Mouse (Mus musculus) spleen, adult 2 months (tissue): ENCODE results near the gene Cd99l2. TPM values are rescaled to one million over a fixed set of nuclear protein-coding genes. Genes with fewer than 3 reads are reported as not detected.

ENCODE experiments used
- DNase-seq, 2 experiments: peaks; one replicate each; pipeline versions ENCODE4 v3.0.0 to v3.0.0-alpha.2; 2012 to 2021; ENCODE audit warnings: low spot score in 2 of 2, low read depth in 1 of 2
- H3K27ac ChIP-seq: fragments of 200-500 bp; 2 replicates; pipeline ENCODE4 v1.5.1; 2012; ENCODE audit warnings: low read length, inconsistent platforms; ENCODE audit not compliant: insufficient read depth
- H3K27me3 ChIP-seq: fragments of 200-500 bp; 2 replicates; pipeline ENCODE4 v1.6.1; 2012; ENCODE audit warnings: mild to moderate bottlenecking, moderate library complexity, low read length, inconsistent platforms; ENCODE audit not compliant: control insufficient read depth, insufficient read depth
- H3K36me3 ChIP-seq: fragments of 200-500 bp; 2 replicates; pipeline ENCODE4 v1.6.1; 2012; ENCODE audit warnings: mild to moderate bottlenecking, low read length, inconsistent platforms; ENCODE audit not compliant: control insufficient read depth, insufficient read depth
- H3K4me1 ChIP-seq: fragments of 200-500 bp; 2 replicates; pipeline ENCODE4 v1.6.1; 2011; ENCODE audit warnings: inconsistent platforms; ENCODE audit not compliant: control insufficient read depth, insufficient read depth, insufficient read length
- H3K4me3 ChIP-seq: fragments of 200-500 bp; 2 replicates; pipeline ENCODE4 v1.5.1; 2011; ENCODE audit warnings: mild to moderate bottlenecking, inconsistent platforms; ENCODE audit not compliant: insufficient read depth, insufficient read length; ENCODE audit errors: extremely low read depth
- CTCF ChIP-seq: fragments of 200-500 bp; IDR thresholded peaks from 2 replicates; pipeline ENCODE4 v1.5.1; 2011; ENCODE audit warnings: mild to moderate bottlenecking, inconsistent platforms; ENCODE audit not compliant: insufficient read depth, insufficient read length, insufficient replicate concordance; ENCODE audit errors: extremely low read depth
- POLR2A ChIP-seq: fragments of 200-500 bp; IDR thresholded peaks from 2 replicates; pipeline ENCODE4 v1.6.1; 2011; ENCODE audit warnings: low read depth, low read length, inconsistent platforms
- WGBS: fragments of 180-500 bp; shearing (Covaris S2); methylation state at CpG from one replicate; pipeline ENCODE4 v1.1.7; 2018; 5-methylcytosine and 5-hydroxymethylcytosine counted together
- polyA plus RNA-seq: library from polyadenylated mRNA; depleted of rRNA; stranded (reverse); fragments of >200 nt; gene quantifications from 2 replicates; pipeline ENCODE4 v1.2.3, GENCODE M21; 2012; rRNA removed

Gene Cd99l2
- polyA plus RNA-seq: 3.6 and 3.8 TPM in 2 replicates

GRCm38 (mm10) chrX:71492634-71493278, at the start of gene Cd99l2:
Cd99l2 (minus strand) TSS chrX:71492849.
- TF ChIP-seq CTCF (no peak), POLR2A (no peak)
- Histone ChIP-seq H3K27ac (peak within 1 kb of the TSS; percentile 67; the same call in 1 of the 2 replicates), H3K4me3 (peak within 1 kb of the TSS; percentile 76), H3K4me1 (no peaks in the 10 kb centered on the region), H3K36me3 (no peaks in the 10 kb centered on the region), H3K27me3 (no peaks in the 10 kb centered on the region)
- 22% methylated on average over 21 of the region's 23 CpGs for WGBS
- peak; percentile 55 to 81 for DNase-seq

GRCm38 (mm10) chrX:71540821-71541510, 48.3 kb upstream of the Cd99l2 start:
- no peak overlapping the region for H3K4me3 ChIP-seq
- no peak for DNase-seq
- no peaks in the 10 kb centered on the region for H3K27me3 ChIP-seq
- H3K4me1 ChIP-seq: no peaks in the 10 kb centered on the region
- no peak overlapping the region for H3K27ac ChIP-seq
- TF ChIP-seq CTCF (no peak), POLR2A (no peak)
- 81% methylated on average over 7 of the region's 7 CpGs for WGBS
- H3K36me3 ChIP-seq: no peaks in the 10 kb centered on the region

- H3K4me1 ChIP-seq: no peaks in the 10 kb centered on the region
- 63% methylated on average over 2 of the region's 2 CpGs for WGBS
- H3K4me3 ChIP-seq: no peak overlapping the region
- H3K36me3 ChIP-seq: no peaks in the 10 kb centered on the region
- no peaks in the 10 kb centered on the region for H3K27me3 ChIP-seq
- DNase-seq: no peak
- no peak overlapping the region for H3K27ac ChIP-seq
- no peak for TF ChIP-seq CTCF
- no peak for TF ChIP-seq POLR2A
Measured at GRCm38 (mm10) chrX:71537791-71538190, 45.1 kb upstream of the Cd99l2 start.

GRCm38 (mm10) chrX:71534102-71534501, 41.5 kb upstream of the Cd99l2 start:
- H3K4me3 ChIP-seq: no peak overlapping the region
- 70% methylated on average over 5 of the region's 5 CpGs for WGBS
- H3K27ac ChIP-seq: no peak overlapping the region
- H3K36me3 ChIP-seq: no peaks in the 10 kb centered on the region
- TF ChIP-seq POLR2A (no peak), CTCF (no peak)
- H3K4me1 ChIP-seq: no peaks in the 10 kb centered on the region
- DNase-seq: no peak
- no peaks in the 10 kb centered on the region for H3K27me3 ChIP-seq

GRCm38 (mm10) chrX:71532635-71533034, 40.0 kb upstream of the Cd99l2 start:
- no peak overlapping the region for H3K4me3 ChIP-seq
- WGBS: 72% methylated on average over 3 of the region's 3 CpGs
- no peak for DNase-seq
- H3K27me3 ChIP-seq: no peaks in the 10 kb centered on the region
- TF ChIP-seq POLR2A (no peak), CTCF (no peak)
- H3K4me1 ChIP-seq: no peaks in the 10 kb centered on the region
- H3K36me3 ChIP-seq: no peaks in the 10 kb centered on the region
- no peak overlapping the region for H3K27ac ChIP-seq

GRCm38 (mm10) chrX:71528646-71529045, 36.0 kb upstream of the Cd99l2 start:
- Histone ChIP-seq H3K4me1 (no peaks in the 10 kb centered on the region), H3K27me3 (no peaks in the 10 kb centered on the region), H3K27ac (no peak overlapping the region), H3K36me3 (no peaks in the 10 kb centered on the region), H3K4me3 (no peak overlapping the region)
- no peak for DNase-seq
- TF ChIP-seq POLR2A (no peak), CTCF (no peak)
- 63% methylated on average over 6 of the region's 6 CpGs for WGBS

- H3K27ac ChIP-seq: no peak overlapping the region
- TF ChIP-seq POLR2A (no peak), CTCF (no peak)
- DNase-seq: no peak
- no peaks in the 10 kb centered on the region for H3K27me3 ChIP-seq
- no peaks in the 10 kb centered on the region for H3K4me1 ChIP-seq
- H3K36me3 ChIP-seq: no peaks in the 10 kb centered on the region
- 69% methylated on average over 3 of the region's 3 CpGs for WGBS
- no peak overlapping the region for H3K4me3 ChIP-seq
Measured at GRCm38 (mm10) chrX:71528150-71528549, 35.5 kb upstream of the Cd99l2 start.
